Mouse (Mus musculus) neural tube, embryonic 11.5 days (tissue): ENCODE data around the gene Eif5. TPM values are rescaled to one million over a fixed set of nuclear protein-coding genes. Genes with fewer than 3 reads are reported as not detected.
"Not testable (repeated sequence)": the region's sequence is repeated elsewhere in the genome, so short reads cannot be mapped to it uniquely, and the experiment has no call there.

Source experiments
- ATAC-seq: fragments of 200-750 bp; cut with Nextera tagmentation; 2 replicates; pipeline ENCODE4 v1.8.0; 2017; ENCODE audit warnings: moderate number of reproducible peaks, mild to moderate bottlenecking, moderate TSS enrichment, moderate library complexity; ENCODE audit not compliant: insufficient read depth, low FRiP score, low TSS enrichment
- DNase-seq: peaks from one replicate; pipeline ENCODE4 v3.0.0-alpha.2; 2015; ENCODE audit warnings: low spot score
- H3K27ac ChIP-seq: fragments of 300-500 bp; sonication (generic); 2 replicates; pipeline ENCODE4 v1.5.1; 2014; ENCODE audit warnings: low read depth, mild to moderate bottlenecking, low read length
- H3K27me3 ChIP-seq: fragments of 300-500 bp; sonication (generic); 2 replicates; pipeline ENCODE4 v1.6.1; 2014; ENCODE audit warnings: mild to moderate bottlenecking, low read length, mixed read lengths; ENCODE audit not compliant: control insufficient read depth, insufficient read depth
- H3K36me3 ChIP-seq: fragments of 300-500 bp; sonication (generic); 2 replicates; pipeline ENCODE4 v1.6.1; 2014; ENCODE audit warnings: mild to moderate bottlenecking, low read length, moderate library complexity, mixed read lengths; ENCODE audit not compliant: control insufficient read depth, insufficient read depth
- H3K4me1 ChIP-seq: fragments of 300-500 bp; sonication (generic); 2 replicates; pipeline ENCODE4 v1.6.1; 2014; ENCODE audit warnings: low read length, mixed read lengths; ENCODE audit not compliant: control insufficient read depth, insufficient read depth
- H3K4me2 ChIP-seq: fragments of 300-500 bp; sonication (generic); 2 replicates; pipeline ENCODE4 v1.6.1; 2014; ENCODE audit warnings: low read depth, mild to moderate bottlenecking, moderate library complexity
- H3K4me3 ChIP-seq: fragments of 300-500 bp; sonication (generic); 2 replicates; pipeline ENCODE4 v1.5.1; 2014; ENCODE audit warnings: low read depth, low read length
- H3K9ac ChIP-seq: fragments of 300-500 bp; sonication (generic); 2 replicates; pipeline ENCODE4 v1.6.1; 2014; ENCODE audit warnings: mild to moderate bottlenecking, low read length
- H3K9me3 ChIP-seq: fragments of 300-500 bp; sonication (generic); 2 replicates; pipeline ENCODE4 v1.6.1; 2016; ENCODE audit warnings: low read length; ENCODE audit not compliant: control insufficient read depth
- WGBS: fragments of 180-500 bp; shearing (Covaris S2); extraction: QIAGEN DNeasy Blood & Tissue Kit; methylation state at CpG from one replicate; pipeline ENCODE4 v1.1.7; 2014; 5-methylcytosine and 5-hydroxymethylcytosine counted together
- polyA plus RNA-seq: library from polyadenylated mRNA; unstranded; fragments of >200 nt; fragmentation: Nextera tagmentation; extraction: Ambion mirVana; gene quantifications from 2 replicates; pipeline ENCODE4 v1.2.1, GENCODE M21; 2014

The Eif5 gene
- polyA plus RNA-seq, 1 experiment from 2014 or later = 645 TPM

- no peak for DNase-seq
- H3K9me3 ChIP-seq = no peaks in the 10 kb centered on the region
- no peak overlapping the region for H3K4me3 ChIP-seq
- no peaks in the 10 kb centered on the region for H3K36me3 ChIP-seq
- H3K4me2 ChIP-seq = no peak overlapping the region
- ATAC-seq = no peak
- H3K9ac ChIP-seq = no peak overlapping the region
- no peaks in the 10 kb centered on the region for H3K27me3 ChIP-seq
- H3K4me1 ChIP-seq = no peaks in the 10 kb centered on the region
- WGBS = 60% methylated on average over 5 of the region's 5 CpGs
- no peak overlapping the region for H3K27ac ChIP-seq
Observed at GRCm38 (mm10) chr12:111507001-111507400, 30.8 kb upstream of the Eif5 start.

GRCm38 (mm10) chr12:111507962-111508361, 29.9 kb upstream of the Eif5 start:
- Histone ChIP-seq H3K4me2 (no peak overlapping the region), H3K9ac (no peak overlapping the region), H3K9me3 (no peaks in the 10 kb centered on the region), H3K36me3 (no peaks in the 10 kb centered on the region), H3K27ac (no peak overlapping the region), H3K27me3 (no peaks in the 10 kb centered on the region), H3K4me1 (no peaks in the 10 kb centered on the region), H3K4me3 (no peak overlapping the region)
- DNase-seq = no peak
- no peak for ATAC-seq
- WGBS = 91% methylated on average over 10 of the region's 10 CpGs

- not testable (repeated sequence) for ATAC-seq, DNase-seq, H3K4me2 ChIP-seq, H3K36me3 ChIP-seq, H3K9me3 ChIP-seq, H3K9ac ChIP-seq, H3K27me3 ChIP-seq, H3K27ac ChIP-seq, H3K4me1 ChIP-seq, H3K4me3 ChIP-seq
- WGBS = 77% methylated on average over 3 of the region's 3 CpGs
Observed at GRCm38 (mm10) chr12:111508438-111508837, 29.4 kb upstream of the Eif5 start.

GRCm38 (mm10) chr12:111512572-111513063, 25.2 kb upstream of the Eif5 start:
- Histone ChIP-seq H3K36me3 (no peaks in the 10 kb centered on the region), H3K4me1 (0 out of 2 replicates have a peak, but pooled peaks cover 4% of the 10 kb centered on the region), H3K9ac (no peak overlapping the region), H3K27ac (no peak overlapping the region), H3K9me3 (no peaks in the 10 kb centered on the region), H3K4me3 (no peak overlapping the region), H3K27me3 (no peaks in the 10 kb centered on the region), H3K4me2 (no peak overlapping the region)
- DNase-seq = no peak
- ATAC-seq = no peak
- 91% methylated on average over 12 of the region's 12 CpGs for WGBS

- no peak overlapping the region for H3K4me2 ChIP-seq
- WGBS = 67% methylated on average over 5 of the region's 5 CpGs
- no peaks in the 10 kb centered on the region for H3K9me3 ChIP-seq
- H3K27ac ChIP-seq = no peak overlapping the region
- H3K4me1 ChIP-seq = 0 out of 2 replicates have a peak, but pooled peaks cover 4% of the 10 kb centered on the region
- no peak overlapping the region for H3K4me3 ChIP-seq
- H3K27me3 ChIP-seq = no peaks in the 10 kb centered on the region
- ATAC-seq (no peak), DNase-seq (no peak)
- no peak overlapping the region for H3K9ac ChIP-seq
- H3K36me3 ChIP-seq = no peaks in the 10 kb centered on the region
Observed at GRCm38 (mm10) chr12:111513673-111514072, 24.1 kb upstream of the Eif5 start.

- ATAC-seq (no peak), DNase-seq (no peak)
- H3K27ac ChIP-seq = no peak overlapping the region
- 0 out of 2 replicates have a peak, but pooled peaks cover 4% of the 10 kb centered on the region for H3K4me1 ChIP-seq
- WGBS = 63% methylated on average over 7 of the region's 7 CpGs
- H3K4me2 ChIP-seq = no peak overlapping the region
- no peak overlapping the region for H3K4me3 ChIP-seq
- H3K36me3 ChIP-seq = no peaks in the 10 kb centered on the region
- no peak overlapping the region for H3K9ac ChIP-seq
- no peaks in the 10 kb centered on the region for H3K27me3 ChIP-seq
- no peaks in the 10 kb centered on the region for H3K9me3 ChIP-seq
Observed at GRCm38 (mm10) chr12:111514231-111514792, 23.5 kb upstream of the Eif5 start.

- Histone ChIP-seq H3K4me3 (no peak overlapping the region), H3K27ac (no peak overlapping the region), H3K27me3 (no peaks in the 10 kb centered on the region), H3K9me3 (no peaks in the 10 kb centered on the region), H3K9ac (no peak overlapping the region), H3K4me2 (no peak overlapping the region), H3K4me1 (0 out of 2 replicates have a peak, but pooled peaks cover 4% of the 10 kb centered on the region), H3K36me3 (no peaks in the 10 kb centered on the region)
- DNase-seq = no peak
- ATAC-seq = no peak
- 71% methylated on average over 7 of the region's 7 CpGs for WGBS
Observed at GRCm38 (mm10) chr12:111514874-111515649, 22.8 kb upstream of the Eif5 start.

GRCm38 (mm10) chr12:111515920-111516319, 21.9 kb upstream of the Eif5 start:
- no peak overlapping the region for H3K4me3 ChIP-seq
- ATAC-seq = no peak
- no peak overlapping the region for H3K27ac ChIP-seq
- no peak overlapping the region for H3K4me2 ChIP-seq
- no peaks in the 10 kb centered on the region for H3K36me3 ChIP-seq
- 0 out of 2 replicates have a peak, but pooled peaks cover 4% of the 10 kb centered on the region for H3K4me1 ChIP-seq
- no peaks in the 10 kb centered on the region for H3K27me3 ChIP-seq
- 90% methylated on average over 5 of the region's 5 CpGs for WGBS
- H3K9me3 ChIP-seq = no peaks in the 10 kb centered on the region
- no peak for DNase-seq
- no peak overlapping the region for H3K9ac ChIP-seq

GRCm38 (mm10) chr12:111516826-111517225, 21.0 kb upstream of the Eif5 start:
- H3K9ac ChIP-seq = no peak overlapping the region
- H3K4me1 ChIP-seq = 0 out of 2 replicates have a peak, but pooled peaks cover 4% of the 10 kb centered on the region
- H3K27me3 ChIP-seq = no peaks in the 10 kb centered on the region
- no peaks in the 10 kb centered on the region for H3K36me3 ChIP-seq
- no peaks in the 10 kb centered on the region for H3K9me3 ChIP-seq
- DNase-seq (no peak), ATAC-seq (no peak)
- H3K27ac ChIP-seq = no peak overlapping the region
- 91% methylated on average over 6 of the region's 6 CpGs for WGBS
- H3K4me3 ChIP-seq = no peak overlapping the region
- H3K4me2 ChIP-seq = no peak overlapping the region
